Mouse (Mus musculus) left cerebral cortex, postnatal 4 days (tissue): ENCODE data around the gene Nfx1. TPM values are rescaled to one million over a fixed set of nuclear protein-coding genes. Genes with fewer than 3 reads are reported as not detected.

ENCODE experiments used
- microRNA-seq: library from miRNA; unstranded; fragments of <30 nt; microRNA quantifications from one replicate; pipeline ENCODE4 v1.2.0, GENCODE M21; 2022
- total RNA-seq, 2 experiments: library from RNA; stranded (reverse); gene quantifications; 2 replicates each; pipeline ENCODE4 v1.2.3; 2021

Gene Nfx1
- total RNA-seq, 2 experiments from 2014 or later, result 75.3 to 77.0 TPM

Small RNA genes lying within 50 kb of the gene (microRNA-seq; reads per million reads assigned to microRNA genes)
- gene Mir3094, result 1.5 reads per million

Other genes with a start within 250 kb of the Nfx1 start
- gene Dnaja1, start 248.8 kb upstream of the Nfx1 start, total RNA-seq, result 100 to 1,000 TPM; 362 to 369 TPM
- 10 to 100 TPM; 52.9 to 54.9 TPM for gene Smu1, start 213.0 kb upstream of the Nfx1 start, total RNA-seq
- gene B4galt1, start 116.9 kb upstream of the Nfx1 start, total RNA-seq, result 1 to 10 TPM; 6.7 TPM
- gene Spink4, start 50.9 kb upstream of the Nfx1 start, total RNA-seq, result not detected
- gene Bag1, start 22.6 kb upstream of the Nfx1 start, total RNA-seq, result 100 to 1,000 TPM; 152 to 153 TPM
- 10 to 100 TPM; 69.7 to 70.1 TPM for gene Chmp5, start 22.5 kb upstream of the Nfx1 start, total RNA-seq
- gene Aqp7, start 77.2 kb downstream of the Nfx1 start, total RNA-seq, result not detected
- under 1 TPM in 1 of 2 experiments, not detected in 1; 0.20 TPM for gene Aqp3, start 127.3 kb downstream of the Nfx1 start, total RNA-seq
- gene Nol6, start 153.5 kb downstream of the Nfx1 start, total RNA-seq, result 10 to 100 TPM; 83.6 to 85.6 TPM
- 100 to 1,000 TPM; 101 to 103 TPM for gene Ube2r2, start 164.8 kb downstream of the Nfx1 start, total RNA-seq